Mouse (Mus musculus): ENCODE results near the gene Fam71e2.

GRCm38 (mm10) chr7:4741672-4742481 lies 29.2 kb downstream of the Fam71e2 start:
- TF ChIP-seq POLR2A (IDR thresholded peaks at IDR 0.05; ENCODE audit: low read depth, low read length) (no peak), CTCF (IDR thresholded peaks at IDR 0.05; ENCODE audit: borderline replicate concordance, insufficient read depth, low read length) (no peak)
